Mouse (Mus musculus) myocyte (in vitro differentiated cells): ENCODE results near the gene Fxyd5. TPM values are rescaled to one million over a fixed set of nuclear protein-coding genes. Genes with fewer than 3 reads are reported as not detected.

Experiments used
- H3K27me3 ChIP-seq: one replicate; pipeline ENCODE4 v1.6.1; 2011; ENCODE audit not compliant: control insufficient read depth, insufficient read depth, insufficient read length
- H3K36me3 ChIP-seq: one replicate; pipeline ENCODE4 v1.6.1; 2011; ENCODE audit not compliant: control insufficient read depth, insufficient read depth
- H3K4me2 ChIP-seq: one replicate; pipeline ENCODE4 v1.6.1; 2011; ENCODE audit warnings: low read depth, control low read depth
- H3K4me3 ChIP-seq: one replicate; pipeline ENCODE4 v1.5.1; 2011; ENCODE audit warnings: mild to moderate bottlenecking, control low read depth, moderate library complexity
- H3K79me2 ChIP-seq: one replicate; pipeline ENCODE4 v1.6.1; 2011; ENCODE audit not compliant: control insufficient read depth, insufficient read depth
- H3ac ChIP-seq: one replicate; pipeline ENCODE4 v1.6.1; 2011; ENCODE audit not compliant: control insufficient read depth, insufficient read length
- CEBPB ChIP-seq: IDR thresholded peaks from 2 replicates; pipeline ENCODE4 v1.6.1; 2011; ENCODE audit warnings: mild to moderate bottlenecking, moderate library complexity; ENCODE audit not compliant: poor library complexity, insufficient read depth, severe bottlenecking
- E2F4 ChIP-seq: IDR thresholded peaks from one replicate; pipeline ENCODE4 v1.6.1; 2011; ENCODE audit warnings: mild to moderate bottlenecking, control low read depth, moderate library complexity; ENCODE audit not compliant: insufficient read depth
- MAX ChIP-seq: IDR thresholded peaks from one replicate; pipeline ENCODE4 v1.6.1; 2011; ENCODE audit warnings: low read depth, mild to moderate bottlenecking, control low read depth
- MYOD1 ChIP-seq, 3 experiments: IDR thresholded peaks; one replicate each; pipeline ENCODE4 v1.6.1; 2011; ENCODE audit warnings: control low read depth in 2 of 3, low read depth in 2 of 3, mild to moderate bottlenecking in 2 of 3, moderate library complexity in 1 of 3; ENCODE audit not compliant: insufficient read length in 2 of 3, control insufficient read depth in 1 of 3
- MYOG ChIP-seq, 3 experiments: IDR thresholded peaks; one replicate each; pipeline ENCODE4 v1.6.1; 2011; ENCODE audit warnings: control low read depth in 2 of 3, low read depth in 2 of 3, mild to moderate bottlenecking in 2 of 3; ENCODE audit not compliant: insufficient read length in 2 of 3, control insufficient read depth in 1 of 3, insufficient read depth in 1 of 3
- POLR2A ChIP-seq: IDR thresholded peaks from one replicate; pipeline ENCODE4 v1.6.1; 2011; ENCODE audit warnings: low read depth, mild to moderate bottlenecking, control low read depth, moderate library complexity; ENCODE audit not compliant: insufficient read length
- POLR2AphosphoS2 ChIP-seq: IDR thresholded peaks from one replicate; pipeline ENCODE4 v1.6.1; 2011; ENCODE audit warnings: low read depth, control low read depth; ENCODE audit not compliant: insufficient read length
- REST ChIP-seq: IDR thresholded peaks from one replicate; pipeline ENCODE4 v1.6.1; 2011; ENCODE audit warnings: mild to moderate bottlenecking, control low read depth, moderate library complexity; ENCODE audit not compliant: insufficient read depth, insufficient read length
- SRF ChIP-seq: IDR thresholded peaks from one replicate; pipeline ENCODE4 v1.6.1; 2011; ENCODE audit warnings: low read depth; ENCODE audit not compliant: control insufficient read depth, insufficient read length
- TCF12 ChIP-seq: IDR thresholded peaks from one replicate; pipeline ENCODE4 v1.6.1; 2011; ENCODE audit warnings: mild to moderate bottlenecking, control low read depth; ENCODE audit not compliant: poor library complexity, insufficient read depth, severe bottlenecking
- TCF3 ChIP-seq: IDR thresholded peaks from one replicate; pipeline ENCODE4 v1.6.1; 2011; ENCODE audit warnings: low read depth, control low read depth; ENCODE audit not compliant: insufficient read length
- USF1 ChIP-seq: IDR thresholded peaks from one replicate; pipeline ENCODE4 v1.6.1; 2011; ENCODE audit warnings: low read depth, mild to moderate bottlenecking, control low read depth, moderate library complexity
- polyA plus RNA-seq: library from polyadenylated mRNA; unstranded; fragments of >200 nt; fragmentation: generic; extraction: Trizol; gene quantifications from one replicate; pipeline ENCODE4 v1.2.1, GENCODE M21; 2012; ENCODE audit warnings: missing spikeins

Gene Fxyd5
- polyA plus RNA-seq, 1 experiment: 31.0 TPM

DNA sequence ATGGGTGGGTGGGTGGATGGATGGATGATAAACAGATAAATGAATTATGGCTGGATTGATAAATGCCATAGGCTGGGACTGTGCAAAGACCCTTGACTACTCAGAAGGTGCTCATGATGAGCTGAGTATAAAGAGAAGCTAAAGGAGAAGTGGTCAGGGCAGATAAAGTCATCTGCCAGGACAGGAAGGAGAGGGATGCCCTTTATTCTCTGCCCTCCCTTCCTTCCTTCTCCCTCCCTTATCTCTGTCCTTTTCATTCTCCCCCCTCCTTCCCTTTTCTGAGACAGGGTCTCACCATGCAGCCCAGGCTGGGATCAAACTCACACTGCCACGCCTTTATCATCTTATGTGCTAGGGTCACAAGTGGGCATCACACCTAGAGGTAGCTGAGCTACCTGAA, 34.5 kb downstream of the Fxyd5 start:
- no peak for TF ChIP-seq POLR2AphosphoS2
- Histone ChIP-seq H3K36me3 (no peaks in the 10 kb centered on the region), H3K4me3 (no peak overlapping the region), H3K27me3 (no peaks in the 10 kb centered on the region), H3ac (no peak overlapping the region), H3K79me2 (no peaks in the 10 kb centered on the region), H3K4me2 (no peak overlapping the region)

DNA sequence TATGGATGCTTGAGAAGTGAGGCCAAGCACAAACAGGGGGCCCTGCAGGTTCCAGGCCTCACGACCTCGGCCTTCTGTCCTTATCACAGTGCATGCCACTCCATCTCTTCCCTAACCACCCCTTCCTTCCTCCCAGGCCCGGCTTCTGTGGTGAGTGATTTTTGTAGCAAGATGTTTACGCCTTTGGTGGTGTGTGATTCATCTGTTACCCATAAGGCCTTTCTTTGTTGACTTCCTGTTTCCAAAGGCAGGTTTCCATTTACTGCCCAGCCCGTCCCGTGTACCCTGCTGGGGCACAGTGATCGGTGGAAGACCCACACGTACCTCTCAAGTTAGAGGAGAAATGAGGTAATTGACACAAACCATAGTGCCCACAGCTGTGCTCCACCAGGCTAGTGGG, 39.6 kb downstream of the Fxyd5 start:
- Histone ChIP-seq H3K36me3 (no peaks in the 10 kb centered on the region), H3K4me3 (no peak overlapping the region), H3ac (no peak overlapping the region), H3K27me3 (no peaks in the 10 kb centered on the region), H3K4me2 (peak overlapping the region; percentile 34), H3K79me2 (no peaks in the 10 kb centered on the region)
- TF ChIP-seq POLR2A (no peak), SRF (no peak), CEBPB (no peak), E2F4 (no peak), TCF3 (no peak), MYOD1 (IDR thresholded peaks at IDR 0.05; ENCODE audit: control insufficient read depth in 1 of 3, insufficient read length in 2 of 3, low read depth in 2 of 3) (no peak), MAX (no peak)

DNA sequence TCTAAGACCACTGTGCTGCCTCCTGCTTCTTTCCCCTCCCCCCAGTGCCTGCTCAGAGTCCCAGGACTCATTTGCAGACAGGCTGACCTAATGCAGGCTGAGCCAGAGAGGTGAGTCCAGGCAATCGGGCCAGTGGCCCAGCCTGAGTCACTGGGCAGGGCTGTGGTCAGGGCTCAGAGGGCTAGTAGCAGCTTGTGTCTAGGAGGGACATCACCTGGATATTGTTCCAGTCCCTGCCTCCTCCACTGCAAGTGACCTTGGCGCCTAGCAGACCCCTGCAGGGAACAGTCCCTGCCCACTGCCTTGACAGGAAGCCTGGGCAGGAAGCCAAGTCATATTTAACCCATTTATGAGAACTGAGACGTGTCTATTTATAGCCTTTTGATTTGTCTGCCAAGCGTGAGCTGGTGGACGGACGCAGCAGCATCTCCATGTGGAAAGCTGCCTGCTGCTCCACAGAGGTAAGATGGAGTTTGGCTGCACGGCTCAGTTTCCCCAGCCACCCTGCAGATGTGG, 41.7 kb downstream of the Fxyd5 start:
- no peak overlapping the region for H3K4me3 ChIP-seq
- no peaks in the 10 kb centered on the region for H3K79me2 ChIP-seq
- no peaks in the 10 kb centered on the region for H3K27me3 ChIP-seq
- H3ac ChIP-seq: no peak overlapping the region
- TF ChIP-seq USF1: no peak
- no peak for TF ChIP-seq REST
- no peak for TF ChIP-seq MAX
- TF ChIP-seq MYOG (IDR thresholded peaks at IDR 0.05; ENCODE audit: control insufficient read depth in 1 of 3, insufficient read depth in 1 of 3, insufficient read length in 2 of 3, low read depth in 2 of 3): no peak
- no peak for TF ChIP-seq POLR2AphosphoS2
- TF ChIP-seq TCF12: no peak
- TF ChIP-seq E2F4: no peak
- no peak for TF ChIP-seq TCF3
- no peak for TF ChIP-seq POLR2A
- no peak for TF ChIP-seq SRF
- no peak for TF ChIP-seq CEBPB
- no peaks in the 10 kb centered on the region for H3K36me3 ChIP-seq
- peak overlapping the region; percentile 30 for H3K4me2 ChIP-seq

DNA sequence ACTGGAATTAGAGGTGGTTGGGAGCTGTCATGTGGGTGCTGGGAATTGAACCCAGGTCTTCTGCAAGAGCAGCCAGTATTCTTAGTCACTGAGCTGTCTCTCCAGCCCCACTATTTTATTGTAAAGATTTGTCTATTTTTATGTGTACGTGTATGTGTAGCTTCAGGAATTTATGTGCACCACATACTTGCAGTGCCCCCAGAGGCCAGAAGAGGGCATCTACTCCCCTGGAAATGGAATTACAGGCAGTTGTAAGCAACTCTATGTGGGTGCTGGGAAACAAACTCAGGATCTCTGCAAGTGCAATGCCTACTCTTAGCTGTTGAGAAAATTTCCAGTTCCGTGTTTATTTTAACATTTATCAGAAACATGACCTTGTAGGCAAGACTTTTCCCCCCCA, 45.8 kb downstream of the Fxyd5 start:
- no peaks in the 10 kb centered on the region for H3K27me3 ChIP-seq
- TF ChIP-seq MYOG (IDR thresholded peaks at IDR 0.05; ENCODE audit: control insufficient read depth in 1 of 3, insufficient read depth in 1 of 3, insufficient read length in 2 of 3, low read depth in 2 of 3): no peak
- TF ChIP-seq TCF3: no peak

DNA sequence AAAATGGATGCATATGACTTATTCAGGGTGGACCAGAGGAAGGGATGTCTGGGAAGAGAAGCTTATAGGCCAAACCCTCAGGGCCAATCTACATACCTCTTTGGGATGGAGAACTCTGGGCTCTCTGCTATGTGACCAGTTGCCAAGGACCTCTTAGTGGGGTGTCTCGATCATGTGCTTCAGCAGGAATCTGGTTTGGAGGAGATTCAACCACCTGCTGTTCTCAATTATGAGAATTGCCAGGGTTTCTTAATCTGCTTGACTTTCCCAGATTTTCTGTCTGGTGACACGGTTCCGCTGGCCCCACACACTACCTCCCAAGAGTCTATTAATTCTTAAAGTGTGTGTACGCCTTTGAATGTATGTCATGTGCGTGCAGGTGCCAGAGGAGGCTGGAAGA, 48.3 kb downstream of the Fxyd5 start:
- Histone ChIP-seq H3K4me2 (no peak overlapping the region), H3ac (no peak overlapping the region), H3K36me3 (no peaks in the 10 kb centered on the region), H3K79me2 (no peaks in the 10 kb centered on the region), H3K27me3 (peaks cover 16% of the 10 kb centered on the region), H3K4me3 (no peak overlapping the region)
- TF ChIP-seq TCF3: no peak
- no peak for TF ChIP-seq USF1
- TF ChIP-seq E2F4: no peak
- TF ChIP-seq MYOD1 (IDR thresholded peaks at IDR 0.05; ENCODE audit: control insufficient read depth in 1 of 3, insufficient read length in 2 of 3, low read depth in 2 of 3): no peak
- TF ChIP-seq MAX: no peak
- TF ChIP-seq POLR2AphosphoS2: no peak
- no peak for TF ChIP-seq MYOG (IDR thresholded peaks at IDR 0.05; ENCODE audit: control insufficient read depth in 1 of 3, insufficient read depth in 1 of 3, insufficient read length in 2 of 3, low read depth in 2 of 3)
- no peak for TF ChIP-seq CEBPB
- TF ChIP-seq REST: no peak

More for the DNA sequence above, 45.8 kb downstream of the Fxyd5 start:
- no peaks in the 10 kb centered on the region for H3K36me3 ChIP-seq
- H3K4me3 ChIP-seq: no peak overlapping the region
- no peaks in the 10 kb centered on the region for H3K79me2 ChIP-seq
- H3ac ChIP-seq: no peak overlapping the region
- no peak overlapping the region for H3K4me2 ChIP-seq

DNA sequence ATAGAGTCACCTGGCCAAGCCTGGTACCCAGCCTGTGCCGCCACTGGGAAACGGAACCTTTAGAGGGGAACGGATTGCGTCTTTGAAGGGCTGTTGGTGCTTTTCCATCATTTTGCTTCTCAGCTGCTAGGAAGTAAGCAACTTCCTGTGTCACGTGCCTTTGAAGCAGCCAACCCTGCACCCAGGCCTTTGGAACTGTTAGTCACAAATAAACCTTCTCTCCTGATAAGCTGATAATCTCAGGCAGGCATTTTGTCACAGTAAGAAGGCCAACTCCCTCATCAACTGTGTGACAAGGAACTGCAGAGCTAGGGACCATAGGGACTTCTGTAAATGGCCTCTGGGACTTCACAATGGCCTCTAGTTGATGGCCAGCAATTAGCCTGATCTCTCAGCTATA, 50.1 kb downstream of the Fxyd5 start:
- Histone ChIP-seq H3ac (no peak overlapping the region), H3K27me3 (peaks cover 19% of the 10 kb centered on the region), H3K4me2 (no peak overlapping the region), H3K4me3 (no peak overlapping the region), H3K36me3 (no peaks in the 10 kb centered on the region), H3K79me2 (no peaks in the 10 kb centered on the region)
- no peak for TF ChIP-seq E2F4
- no peak for TF ChIP-seq POLR2A
- no peak for TF ChIP-seq SRF
- TF ChIP-seq MYOD1 (IDR thresholded peaks at IDR 0.05; ENCODE audit: control insufficient read depth in 1 of 3, insufficient read length in 2 of 3, low read depth in 2 of 3): no peak
- TF ChIP-seq MAX: no peak
- no peak for TF ChIP-seq CEBPB
- TF ChIP-seq REST: no peak
